Mouse (Mus musculus): ENCODE data around the gene Gm11096.

DNA sequence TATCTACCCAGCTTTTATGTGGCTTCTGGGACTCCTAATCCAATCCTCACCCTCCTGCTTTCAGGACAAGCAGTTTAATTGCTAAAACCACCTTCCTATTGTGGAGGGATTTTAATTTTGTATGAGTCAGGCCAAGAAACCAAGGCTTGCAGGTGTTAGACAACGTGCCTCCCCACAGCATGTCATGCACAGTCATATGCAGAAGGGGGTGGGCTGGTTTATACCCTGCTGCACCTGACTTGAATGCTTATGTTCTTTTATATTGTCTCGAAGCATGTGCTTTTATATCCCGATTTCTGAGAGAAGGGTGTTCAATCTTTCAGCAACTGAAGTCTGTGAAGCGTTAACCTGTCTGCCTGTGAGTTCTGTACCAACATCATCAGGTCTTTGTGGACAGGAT is 37.3 kb upstream of the Gm11096 start:
- no peak for TF ChIP-seq CTCF (IDR thresholded peaks at IDR 0.05; ENCODE audit: low read depth)
- no peak for TF ChIP-seq EP300 (optimal IDR thresholded peaks at IDR 0.05)

Data from stomach, postnatal 0 days (tissue).